Mouse (Mus musculus): ENCODE measurements around the gene Ankk1.

DNA sequence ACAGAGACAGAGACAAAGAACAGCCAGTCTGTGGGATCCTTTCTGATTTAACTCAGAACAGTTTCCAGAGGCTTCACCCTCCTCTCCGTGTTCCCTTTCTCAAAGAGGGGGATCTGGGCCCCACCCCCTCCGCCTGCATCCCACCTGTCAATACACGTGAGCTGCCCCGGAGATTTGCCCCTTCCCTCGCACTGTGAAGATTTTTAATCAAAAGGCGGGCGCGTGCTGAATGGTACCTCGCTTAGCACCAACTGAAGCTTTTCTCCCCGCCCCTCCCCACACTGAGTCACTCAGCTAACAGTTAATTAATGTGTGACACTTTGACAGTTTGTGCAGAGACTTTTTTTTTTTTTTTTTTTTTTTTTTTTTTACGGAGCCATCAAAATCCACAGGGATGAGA lies 40.7 kb downstream of the Ankk1 start:
- TF ChIP-seq UBTF (IDR thresholded peaks at IDR 0.05; ENCODE audit: low read depth, low read length) (no peak), NRF1 (IDR thresholded peaks at IDR 0.05; ENCODE audit: low read depth, low read length) (no peak), CTCF (conservative IDR thresholded peaks at IDR 0.05 in 1 of 2, IDR thresholded peaks at IDR 0.05 in 1 of 2; ENCODE audit: low read depth in 2 of 2, low read length in 2 of 2) (no peak), EP300 (IDR thresholded peaks at IDR 0.05; ENCODE audit: low read length) (no peak), POLR2A (IDR thresholded peaks at IDR 0.05; ENCODE audit: low read depth, low read length) (no peak), BHLHE40 (IDR thresholded peaks at IDR 0.05; ENCODE audit: low read depth, low read length) (no peak), GABPA (IDR thresholded peaks at IDR 0.05; ENCODE audit: insufficient replicate concordance, low read depth, low read length) (no peak), JUND (conservative IDR thresholded peaks at IDR 0.05; ENCODE audit: low read depth, low read length) (no peak), TCF12 (IDR thresholded peaks at IDR 0.05; ENCODE audit: low read depth, low read length) (no peak), MXI1 (IDR thresholded peaks at IDR 0.05; ENCODE audit: low read depth, low read length) (no peak), USF1 (IDR thresholded peaks at IDR 0.05; ENCODE audit: low read depth, low read length) (no peak)

Data from CH12.LX (cell line).